Mouse (Mus musculus) thymus, postnatal 0 days (tissue): ENCODE data around the gene Slc10a6. TPM values are rescaled to one million over a fixed set of nuclear protein-coding genes. Genes with fewer than 3 reads are reported as not detected.
A peak's percentile ranks its signal among the peaks of the same experiment; 100 is the strongest.

ENCODE experiments used
- DNase-seq: peaks from one replicate; pipeline ENCODE4 v3.0.0-alpha.2; 2015; ENCODE audit warnings: low spot score
- polyA plus RNA-seq: library from polyadenylated mRNA; unstranded; fragments of >200 nt; fragmentation: Nextera tagmentation; extraction: Ambion mirVana; gene quantifications from 2 replicates; pipeline ENCODE4 v1.2.1, GENCODE M21; 2015

Slc10a6 gene
- polyA plus RNA-seq, 1 experiment from 2014 or later, result 0.30 TPM

GRCm38 (mm10) chr5:103620301-103620973 is 8.8 kb downstream of the Slc10a6 start:
- no peak for DNase-seq

- DNase-seq, result no peak
These were observed 12.0 kb downstream of the Slc10a6 start for GRCm38 (mm10) chr5:103617191-103617590.

- DNase-seq, result no peak
These were observed 14.8 kb downstream of the Slc10a6 start for GRCm38 (mm10) chr5:103614356-103614755.

- DNase-seq, result no peak
These were observed 16.9 kb downstream of the Slc10a6 start for GRCm38 (mm10) chr5:103612316-103612715.

DNA sequence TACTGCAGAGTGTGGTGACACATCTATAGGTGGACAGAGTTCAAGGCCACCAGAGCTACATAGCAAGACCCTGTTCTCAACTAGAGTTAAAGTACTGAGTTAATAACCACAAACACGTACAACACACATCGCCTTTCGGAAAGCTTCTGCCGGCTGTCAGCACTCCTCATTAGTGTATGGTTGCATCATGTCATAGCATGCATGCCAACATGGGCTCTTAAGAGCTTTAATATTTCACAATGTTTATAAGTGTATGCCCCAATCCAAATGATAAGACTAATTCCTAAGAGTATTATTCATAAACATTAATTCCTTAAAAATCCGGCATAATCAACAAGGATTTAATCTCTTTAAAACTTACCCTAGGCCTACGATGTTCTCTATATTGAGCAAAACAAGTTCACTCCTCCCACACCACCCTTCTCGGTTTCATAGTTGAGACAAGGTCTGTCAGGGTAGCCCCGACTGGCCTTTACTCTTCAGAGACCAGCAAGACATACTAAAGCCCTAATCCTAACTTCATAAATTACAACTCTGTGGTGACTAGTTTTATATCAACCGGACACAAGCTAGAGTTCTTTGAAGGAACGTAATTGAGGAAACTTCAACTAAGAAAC is 18.2 kb downstream of the Slc10a6 start:
- no peak for DNase-seq

- no peak for DNase-seq
These were observed 19.1 kb downstream of the Slc10a6 start for GRCm38 (mm10) chr5:103610148-103610547.

GRCm38 (mm10) chr5:103605707-103606106 is 23.5 kb downstream of the Slc10a6 start:
- no peak for DNase-seq

DNA sequence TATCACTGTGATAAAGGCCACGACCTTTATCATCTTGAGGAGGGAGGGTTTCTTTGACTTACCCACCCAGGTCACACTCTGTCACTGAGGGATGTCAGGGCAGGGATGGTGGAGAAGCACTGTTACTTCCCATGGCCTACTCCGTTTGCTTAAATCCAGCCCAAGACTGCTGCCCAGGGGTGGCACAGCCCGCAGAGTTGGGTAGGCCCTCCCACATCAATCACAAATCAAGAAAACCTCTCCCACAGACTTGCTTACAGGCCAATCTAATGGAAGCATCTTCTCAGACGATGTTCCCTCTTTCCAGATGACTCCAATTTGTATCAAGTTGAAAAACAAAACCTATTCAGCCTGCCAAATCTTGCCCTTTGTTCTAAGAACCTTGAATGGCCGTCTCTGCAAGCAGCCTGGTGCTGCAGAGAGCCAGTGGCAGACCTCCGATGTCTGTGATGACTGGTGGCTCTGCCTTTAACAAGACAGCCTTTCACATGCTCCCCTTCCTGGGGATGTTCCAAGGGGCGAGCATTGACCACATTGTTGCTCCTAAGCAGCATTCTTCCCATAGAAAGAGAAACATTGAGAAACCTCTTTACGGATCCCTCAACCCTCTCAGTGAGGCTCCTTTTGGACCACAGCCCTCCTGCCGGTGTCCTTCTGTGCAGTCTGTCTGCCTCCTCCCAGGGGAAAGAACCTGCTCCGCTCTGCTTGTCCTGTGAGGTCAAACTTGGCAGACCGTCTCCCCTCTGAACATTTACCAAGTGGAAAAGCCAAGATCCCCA is 25.9 kb downstream of the Slc10a6 start:
- no peak for DNase-seq

GRCm38 (mm10) chr5:103598881-103599280 is 30.3 kb downstream of the Slc10a6 start:
- no peak for DNase-seq

GRCm38 (mm10) chr5:103598264-103598663 is 30.9 kb downstream of the Slc10a6 start:
- DNase-seq, result no peak

DNA sequence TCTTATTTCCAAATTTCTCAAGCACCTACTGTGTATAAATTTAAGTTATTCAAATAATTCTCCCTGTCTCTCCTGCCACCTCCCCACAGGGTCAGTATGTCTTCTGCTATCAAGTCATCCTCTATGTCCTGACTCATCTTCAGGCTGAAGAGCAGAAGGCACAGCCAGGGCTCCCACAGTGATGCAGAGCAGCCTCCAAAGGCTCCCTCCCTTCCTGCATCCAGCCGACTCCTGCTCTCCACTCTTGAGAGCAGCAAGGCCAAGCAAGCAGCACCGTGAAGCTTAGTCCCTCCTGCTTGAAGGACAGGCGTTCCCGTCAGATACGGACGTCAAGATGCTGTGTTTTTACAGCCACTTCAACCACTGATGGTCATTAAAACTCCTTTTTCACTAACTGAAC is 31.6 kb downstream of the Slc10a6 start:
- DNase-seq, result no peak

- DNase-seq, result no peak
These were observed 32.6 kb downstream of the Slc10a6 start for GRCm38 (mm10) chr5:103596467-103597146.

- no peak for DNase-seq
These were observed 33.6 kb downstream of the Slc10a6 start for GRCm38 (mm10) chr5:103595394-103596226.

- DNase-seq, result no peak
These were observed 35.6 kb downstream of the Slc10a6 start for GRCm38 (mm10) chr5:103593575-103593974.

DNA sequence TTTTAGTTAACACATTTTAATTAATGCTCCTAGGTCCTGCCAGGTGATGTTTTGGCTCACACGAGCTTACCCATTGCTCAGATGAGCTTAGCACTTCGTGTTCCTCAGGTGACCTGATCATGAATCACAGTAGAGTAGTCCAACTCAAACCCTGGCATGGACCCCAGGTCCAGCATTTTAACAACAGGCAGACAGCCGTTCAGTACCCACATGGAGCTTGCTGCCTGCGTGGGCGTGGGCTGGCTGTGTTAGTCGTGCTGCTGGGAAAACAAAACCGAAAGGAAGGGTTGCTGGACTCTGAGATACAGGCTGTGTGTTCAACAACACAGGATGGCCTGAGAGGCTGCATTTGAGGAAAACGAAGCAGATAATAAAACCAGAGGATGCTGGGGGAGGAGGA is 36.5 kb downstream of the Slc10a6 start:
- no peak for DNase-seq

DNA sequence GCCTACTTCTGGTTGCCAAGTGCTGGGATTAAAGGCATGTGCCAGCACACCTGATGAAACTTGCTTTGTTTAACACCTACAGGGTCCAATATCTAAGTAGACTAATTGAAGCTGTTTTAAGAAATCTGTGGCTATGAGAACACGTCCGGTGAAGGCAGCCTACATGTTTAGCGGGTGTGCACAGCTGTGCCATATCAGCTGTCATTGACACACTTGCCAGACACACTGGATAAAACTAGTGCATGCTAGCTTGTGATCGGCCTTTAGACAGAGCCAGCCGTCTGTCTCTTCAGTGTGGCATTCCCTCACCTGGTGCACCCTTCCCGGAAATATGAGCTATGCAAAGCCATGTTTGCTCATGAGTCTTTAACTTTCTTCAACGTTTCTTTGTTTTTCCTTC is 37.4 kb downstream of the Slc10a6 start:
- no peak for DNase-seq

DNA sequence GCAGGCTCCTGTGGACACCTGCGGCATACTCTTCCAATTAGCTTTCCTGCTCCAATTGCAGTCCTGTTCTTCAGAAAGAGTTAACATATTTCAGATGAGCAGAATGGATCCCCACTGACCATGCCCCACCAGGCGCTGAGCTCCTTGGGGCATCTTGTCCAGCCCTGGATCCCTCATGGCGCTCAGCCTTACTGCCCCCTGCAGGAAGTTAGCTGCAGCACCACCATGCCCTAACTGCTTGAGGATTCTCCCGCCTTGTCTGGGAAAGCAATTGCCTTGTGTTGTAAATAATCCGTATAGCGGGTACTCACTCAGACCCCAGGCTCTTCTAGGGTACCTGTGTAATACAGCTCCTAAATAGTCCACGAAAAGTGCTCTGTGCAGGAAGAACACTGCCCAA is 42.0 kb downstream of the Slc10a6 start:
- DNase-seq, result no peak

DNA sequence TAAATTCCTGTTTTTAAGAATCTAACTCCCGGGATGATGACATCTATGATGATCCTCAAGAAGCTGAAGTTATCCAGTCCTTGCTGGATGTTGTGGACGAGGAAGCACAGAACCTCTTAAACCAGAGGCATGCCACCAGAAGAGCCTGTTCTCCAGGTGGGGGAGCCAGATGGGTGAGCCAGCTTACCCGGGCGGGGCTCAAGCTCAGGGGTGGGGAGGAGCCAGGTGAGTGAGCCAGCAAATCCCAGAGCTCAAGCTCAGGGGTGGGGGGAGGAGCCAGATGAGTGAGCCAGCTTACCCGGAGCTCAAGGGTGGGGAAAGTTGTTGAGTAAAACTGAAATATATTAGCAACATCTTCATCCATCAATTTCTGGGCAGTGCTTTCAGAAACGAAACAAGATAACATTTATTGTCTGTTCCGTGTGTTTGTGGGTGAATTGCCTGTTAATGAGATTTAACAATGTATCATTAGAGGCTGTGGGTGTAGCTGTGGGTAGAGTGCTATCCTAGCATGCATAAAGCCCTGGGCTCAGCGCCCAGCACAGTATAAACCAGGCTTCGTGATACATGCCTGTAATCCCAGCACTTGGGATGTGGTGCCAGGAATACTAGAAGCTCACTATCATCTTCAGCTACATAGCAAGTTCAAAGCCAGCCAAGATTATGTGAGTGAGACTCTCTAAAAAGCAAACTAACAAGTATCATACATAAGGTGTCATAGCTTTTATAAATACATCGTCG is 49.4 kb downstream of the Slc10a6 start:
- peak; percentile 5 for DNase-seq

- no peak for DNase-seq
These were observed 59.8 kb downstream of the Slc10a6 start for GRCm38 (mm10) chr5:103569446-103569845.

GRCm38 (mm10) chr5:103568034-103568433 is 61.2 kb downstream of the Slc10a6 start:
- DNase-seq, result no peak
